Mouse (Mus musculus): ENCODE measurements at regions not wholly inside any gene's neighbourhood (a gene's known extent, or its start where the extent isn't known, plus 50 kb on each side); places are given as distances from the start of the nearest gene placed in this dataset.

DNA sequence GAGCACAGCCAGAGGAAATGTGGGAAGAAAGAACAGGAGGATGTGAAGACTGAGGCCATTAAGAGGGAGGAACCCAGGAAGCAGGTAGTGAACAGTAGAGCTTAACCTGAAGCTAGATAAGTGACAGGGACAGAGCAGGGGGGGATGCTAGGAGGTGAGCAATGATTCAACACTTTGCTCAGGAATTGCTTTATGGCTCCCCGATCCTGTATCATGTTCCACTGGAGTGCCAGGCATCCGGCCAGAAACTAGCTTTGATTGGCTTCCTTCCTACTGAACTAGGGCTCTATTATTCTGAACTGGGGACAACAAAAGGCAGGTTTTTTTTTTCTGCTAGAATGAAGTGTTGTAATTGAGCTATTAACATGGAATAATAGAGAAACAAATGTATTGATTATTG, 493.1 kb upstream of the Fat3 start:
- H3K9me3 ChIP-seq = no peaks in the 10 kb centered on the region

GRCm38 (mm10) chr9:16988114-16988513, 487.0 kb upstream of the Fat3 start:
- Histone ChIP-seq H3K4me1 (no peaks in the 10 kb centered on the region), H3K4me3 (no peak overlapping the region), H3K36me3 (replicated peaks) (no peaks in the 10 kb centered on the region), H3K27me3 (replicated peaks) (no peaks in the 10 kb centered on the region), H3K4me2 (no peak overlapping the region), H3K27ac (no peak overlapping the region), H3K9ac (no peak overlapping the region), H3K9me3 (no peaks in the 10 kb centered on the region)
- ATAC-seq (replicated peaks) = peak; percentile 72; the same call in 1 of the 2 replicates
- 34% methylated on average over 3 of the region's 3 CpGs for WGBS

More for the DNA sequence above, 493.1 kb upstream of the Fat3 start:
- H3K4me2 ChIP-seq = no peak overlapping the region
- whole genome bisulfite sequencing = 72% methylated on average over 2 of the region's 2 CpGs
- no peaks in the 10 kb centered on the region for H3K4me1 ChIP-seq
- H3K4me3 ChIP-seq = no peak overlapping the region
- no peak for ATAC-seq (replicated peaks)
- H3K9ac ChIP-seq = no peak overlapping the region
- no peak overlapping the region for H3K27ac ChIP-seq
- H3K36me3 ChIP-seq (replicated peaks) = no peaks in the 10 kb centered on the region
- H3K27me3 ChIP-seq (replicated peaks) = no peaks in the 10 kb centered on the region

- Histone ChIP-seq H3K4me2 (no peak overlapping the region), H3K27ac (no peak overlapping the region), H3K9me3 (no peaks in the 10 kb centered on the region), H3K4me1 (no peaks in the 10 kb centered on the region), H3K4me3 (no peak overlapping the region), H3K27me3 (replicated peaks) (no peaks in the 10 kb centered on the region), H3K36me3 (replicated peaks) (no peaks in the 10 kb centered on the region), H3K9ac (no peak overlapping the region)
- WGBS = 95% methylated on average over 5 of the region's 5 CpGs
- ATAC-seq (replicated peaks) = no peak
These were observed 476.2 kb upstream of the Fat3 start for GRCm38 (mm10) chr9:16977321-16977720.

- H3K4me3 ChIP-seq = no peak overlapping the region
- no peaks in the 10 kb centered on the region for H3K9me3 ChIP-seq
- H3K4me1 ChIP-seq = no peaks in the 10 kb centered on the region
- H3K9ac ChIP-seq = no peak overlapping the region
- H3K27ac ChIP-seq = no peak overlapping the region
- H3K27me3 ChIP-seq (replicated peaks) = no peaks in the 10 kb centered on the region
- H3K36me3 ChIP-seq (replicated peaks) = no peaks in the 10 kb centered on the region
- ATAC-seq (replicated peaks) = peak; percentile 85
- WGBS = 27% methylated on average over 4 of the region's 4 CpGs
- H3K4me2 ChIP-seq = no peak overlapping the region
These were observed 469.3 kb upstream of the Fat3 start for GRCm38 (mm10) chr9:16970373-16970772.

DNA sequence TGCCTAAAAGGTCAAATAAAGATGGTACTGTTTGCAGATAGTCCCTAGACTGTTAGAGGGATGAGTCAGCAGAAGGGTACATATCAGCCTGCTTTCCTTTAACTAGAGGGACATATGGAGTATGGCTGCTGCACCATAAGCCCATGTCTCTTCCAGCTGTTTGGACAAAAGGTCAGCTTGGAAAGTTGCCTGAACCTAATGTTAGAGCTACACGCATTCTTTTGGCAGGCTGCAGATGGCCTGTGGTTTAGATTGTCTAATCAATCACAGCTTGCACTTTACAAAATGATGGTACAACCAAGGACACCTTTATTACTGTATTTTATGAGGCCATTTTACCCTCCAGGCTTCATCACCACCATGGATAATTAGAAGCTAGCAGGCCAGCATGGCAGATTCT, 432.5 kb upstream of the Fat3 start:
- no peaks in the 10 kb centered on the region for H3K4me1 ChIP-seq
- no peak overlapping the region for H3K9ac ChIP-seq
- no peak for ATAC-seq (replicated peaks)
- no peaks in the 10 kb centered on the region for H3K27me3 ChIP-seq (replicated peaks)
- no peak overlapping the region for H3K4me3 ChIP-seq
- H3K4me2 ChIP-seq = no peak overlapping the region
- H3K36me3 ChIP-seq (replicated peaks) = no peaks in the 10 kb centered on the region
- WGBS = 80% methylated on average over 1 of the region's 1 CpGs
- no peaks in the 10 kb centered on the region for H3K9me3 ChIP-seq
- no peak overlapping the region for H3K27ac ChIP-seq

DNA sequence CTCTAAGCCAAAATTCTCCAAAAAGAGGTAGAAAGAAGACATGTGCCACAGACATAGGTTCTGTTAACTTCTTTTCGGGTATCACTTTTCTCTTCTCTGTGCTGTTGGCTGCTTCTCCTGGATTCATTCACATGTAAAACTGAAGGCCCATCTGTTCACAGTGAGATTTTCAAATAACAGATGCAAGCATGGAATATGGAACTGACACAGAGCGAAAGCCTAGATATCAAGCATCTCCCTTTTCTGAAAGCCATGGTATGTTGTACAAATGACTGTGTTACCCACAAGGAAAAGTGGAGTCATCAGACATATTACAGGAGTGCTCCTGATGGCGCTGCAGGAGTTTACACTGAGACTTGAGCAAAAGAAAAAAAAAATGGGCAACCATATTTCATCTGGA, 430.5 kb upstream of the Fat3 start:
- WGBS = 94% methylated on average over 3 of the region's 3 CpGs
- Histone ChIP-seq H3K4me2 (no peak overlapping the region), H3K36me3 (replicated peaks) (no peaks in the 10 kb centered on the region), H3K27me3 (replicated peaks) (no peaks in the 10 kb centered on the region), H3K27ac (no peak overlapping the region), H3K4me3 (no peak overlapping the region), H3K9ac (no peak overlapping the region), H3K4me1 (no peaks in the 10 kb centered on the region), H3K9me3 (no peaks in the 10 kb centered on the region)
- ATAC-seq (replicated peaks) = no peak

- ATAC-seq (replicated peaks) = no peak
These were observed 425.4 kb upstream of the Fat3 start for GRCm38 (mm10) chr9:16926315-16926984.

DNA sequence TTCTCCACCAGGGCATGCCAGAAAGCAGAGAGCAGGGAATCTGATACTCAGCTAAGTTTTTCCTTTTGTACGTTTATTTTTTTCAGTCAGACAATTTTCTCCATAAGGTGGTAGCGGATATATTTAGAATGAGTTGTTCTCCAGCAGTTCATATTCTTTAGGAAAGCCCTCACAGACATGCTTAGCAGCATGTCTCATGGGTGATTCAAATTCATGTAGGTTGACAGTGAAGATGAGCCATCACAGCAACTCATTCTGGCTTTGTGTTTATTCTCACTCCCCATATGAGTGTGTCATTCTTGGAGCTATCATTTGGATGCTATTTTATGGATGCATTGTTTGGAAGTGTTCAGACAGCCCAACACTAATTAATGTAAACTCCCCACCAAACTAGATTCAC, 424.2 kb upstream of the Fat3 start:
- 88% methylated on average over 2 of the region's 2 CpGs for WGBS
- H3K4me1 ChIP-seq = no peaks in the 10 kb centered on the region
- H3K27me3 ChIP-seq (replicated peaks) = no peaks in the 10 kb centered on the region
- no peak overlapping the region for H3K27ac ChIP-seq
- H3K9me3 ChIP-seq = no peaks in the 10 kb centered on the region
- no peak for ATAC-seq (replicated peaks)
- H3K4me3 ChIP-seq = no peak overlapping the region
- no peak overlapping the region for H3K9ac ChIP-seq
- H3K4me2 ChIP-seq = no peak overlapping the region
- no peaks in the 10 kb centered on the region for H3K36me3 ChIP-seq (replicated peaks)

More at GRCm38 (mm10) chr9:16926315-16926984, 425.4 kb upstream of the Fat3 start:
- Histone ChIP-seq H3K9ac (no peak overlapping the region), H3K36me3 (replicated peaks) (no peaks in the 10 kb centered on the region), H3K27me3 (replicated peaks) (no peaks in the 10 kb centered on the region), H3K4me1 (no peaks in the 10 kb centered on the region), H3K4me2 (no peak overlapping the region), H3K9me3 (no peaks in the 10 kb centered on the region), H3K27ac (no peak overlapping the region), H3K4me3 (no peak overlapping the region)
- WGBS = 83% methylated on average over 4 of the region's 4 CpGs

DNA sequence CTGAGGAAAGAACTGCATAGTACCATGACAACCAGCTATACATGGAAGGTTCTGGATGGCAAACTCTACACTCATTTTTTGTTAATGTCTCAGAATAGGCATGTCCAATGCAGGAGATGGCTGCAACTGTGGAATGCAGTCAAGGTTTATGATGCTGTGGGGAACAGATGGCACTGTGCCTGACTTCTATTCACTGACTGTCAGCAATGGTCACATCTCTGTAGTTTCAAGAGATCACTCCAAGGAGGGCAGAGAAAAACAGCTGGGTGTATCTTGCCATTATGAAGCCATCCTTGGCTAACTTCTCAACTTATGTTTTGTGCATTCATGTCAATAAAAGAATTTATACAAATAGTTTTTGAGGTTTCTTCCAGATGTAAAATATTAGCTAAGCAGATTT, 405.1 kb upstream of the Fat3 start:
- no peak overlapping the region for H3K4me2 ChIP-seq
- H3K9me3 ChIP-seq = no peaks in the 10 kb centered on the region
- H3K27ac ChIP-seq = no peak overlapping the region
- no peaks in the 10 kb centered on the region for H3K27me3 ChIP-seq (replicated peaks)
- H3K9ac ChIP-seq = no peak overlapping the region
- no peak for ATAC-seq (replicated peaks)
- no peak overlapping the region for H3K4me3 ChIP-seq
- no peaks in the 10 kb centered on the region for H3K4me1 ChIP-seq
- H3K36me3 ChIP-seq (replicated peaks) = no peaks in the 10 kb centered on the region

DNA sequence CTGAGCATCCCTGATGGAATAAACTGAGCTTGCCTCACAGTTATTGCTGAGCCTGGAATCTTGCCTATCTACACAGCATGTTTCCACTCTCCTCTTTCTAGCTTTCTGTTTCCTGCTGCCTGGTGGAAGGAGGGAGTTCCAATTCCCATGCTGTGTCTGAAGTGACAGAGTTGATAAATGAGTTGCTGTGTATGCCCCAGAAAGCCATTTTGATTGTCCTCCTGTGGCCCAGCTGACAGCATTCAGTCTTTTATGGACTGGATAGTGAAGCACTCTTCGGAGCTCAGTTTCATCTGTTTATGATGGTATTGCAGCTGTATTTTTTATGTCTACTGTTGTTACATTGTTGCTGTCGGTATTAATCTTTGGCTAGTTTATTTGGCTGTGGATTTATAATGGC, 398.0 kb upstream of the Fat3 start:
- 91% methylated on average over 2 of the region's 2 CpGs for WGBS

DNA sequence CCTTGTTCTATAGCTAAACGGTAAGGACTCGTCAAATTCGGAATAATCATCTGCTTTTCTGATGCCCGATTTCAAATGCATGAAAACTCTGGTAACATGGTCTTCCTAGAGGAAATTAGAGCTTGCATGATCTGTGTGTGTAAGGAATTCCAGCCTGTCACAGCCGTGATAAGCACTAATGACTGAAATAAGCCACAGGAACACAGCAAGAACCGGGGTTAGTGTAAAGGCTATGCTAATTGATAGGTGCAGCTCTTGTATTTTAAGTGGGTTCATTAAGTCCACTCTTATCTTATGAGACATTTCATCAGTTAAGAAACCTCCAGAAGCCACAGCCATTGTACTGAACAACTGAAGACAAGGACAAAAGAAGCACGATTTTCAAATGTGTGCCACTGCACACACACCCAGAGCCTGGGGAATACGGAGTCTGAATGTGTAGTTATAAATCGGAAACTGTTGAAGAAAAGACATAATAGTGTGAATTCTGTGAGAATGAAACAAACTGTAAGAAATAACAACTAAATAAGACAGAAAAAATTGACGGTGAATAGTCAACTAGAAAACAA, 351.5 kb upstream of the Fat3 start:
- Histone ChIP-seq H3K9me3 (no peaks in the 10 kb centered on the region), H3K4me3 (no peak overlapping the region), H3K4me1 (no peaks in the 10 kb centered on the region), H3K9ac (no peak overlapping the region), H3K36me3 (replicated peaks) (no peaks in the 10 kb centered on the region), H3K4me2 (no peak overlapping the region), H3K27ac (no peak overlapping the region), H3K27me3 (replicated peaks) (no peaks in the 10 kb centered on the region)
- WGBS = 63% methylated on average over 10 of the region's 10 CpGs
- ATAC-seq (replicated peaks) = no peak

More for the DNA sequence above, 398.0 kb upstream of the Fat3 start:
- Histone ChIP-seq H3K4me3 (no peak overlapping the region), H3K4me1 (no peaks in the 10 kb centered on the region), H3K4me2 (no peak overlapping the region), H3K9me3 (no peaks in the 10 kb centered on the region), H3K36me3 (replicated peaks) (no peaks in the 10 kb centered on the region), H3K27ac (no peak overlapping the region), H3K9ac (no peak overlapping the region), H3K27me3 (replicated peaks) (no peaks in the 10 kb centered on the region)
- no peak for ATAC-seq (replicated peaks)

GRCm38 (mm10) chr9:16808494-16808893, 307.4 kb upstream of the Fat3 start:
- Histone ChIP-seq H3K27me3 (replicated peaks) (no peaks in the 10 kb centered on the region), H3K36me3 (replicated peaks) (no peaks in the 10 kb centered on the region), H3K9ac (no peak overlapping the region), H3K9me3 (no peaks in the 10 kb centered on the region), H3K4me2 (no peak overlapping the region), H3K27ac (no peak overlapping the region), H3K4me3 (no peak overlapping the region), H3K4me1 (no peaks in the 10 kb centered on the region)
- no peak for ATAC-seq (replicated peaks)
- WGBS = 74% methylated on average over 2 of the region's 2 CpGs

DNA sequence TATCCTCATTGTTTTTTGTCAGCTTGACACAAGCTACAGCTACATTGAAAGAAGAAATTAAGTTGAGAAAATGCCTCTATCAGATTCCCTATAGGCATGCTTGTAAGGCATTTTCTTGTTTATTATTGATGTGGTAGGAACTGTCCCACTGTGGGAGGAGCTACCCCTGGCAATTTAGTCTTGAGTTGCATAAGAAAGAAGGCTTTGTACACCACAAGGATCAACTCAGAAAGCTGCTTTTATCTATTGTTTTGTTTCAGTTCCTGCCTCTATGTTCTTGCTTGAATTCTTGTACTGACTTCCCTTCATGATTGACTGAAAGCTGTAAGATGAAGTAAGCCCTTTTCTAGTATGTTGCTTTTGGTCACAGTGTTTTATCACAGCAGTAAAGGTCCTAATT, 271.8 kb upstream of the Fat3 start:
- no peak overlapping the region for H3K4me3 ChIP-seq
- H3K36me3 ChIP-seq (replicated peaks) = no peaks in the 10 kb centered on the region
- no peak overlapping the region for H3K9ac ChIP-seq
- H3K4me1 ChIP-seq = no peaks in the 10 kb centered on the region
- no peaks in the 10 kb centered on the region for H3K9me3 ChIP-seq
- H3K27ac ChIP-seq = no peak overlapping the region
- H3K4me2 ChIP-seq = no peak overlapping the region
- ATAC-seq (replicated peaks) = no peak
- H3K27me3 ChIP-seq (replicated peaks) = no peaks in the 10 kb centered on the region
